Mouse (Mus musculus) right cerebral cortex, postnatal 4 days (tissue): ENCODE data around the gene Lrmda.

ENCODE experiments used
- DNase-seq: peaks from one replicate; pipeline ENCODE4 v3.0.0-alpha.2; 2022

Gene Lrmda

GRCm38 (mm10) chr14:22597508-22597907 is 578.0 kb downstream of the Lrmda start:
- DNase-seq: no peak

GRCm38 (mm10) chr14:22598638-22599037 is 579.1 kb downstream of the Lrmda start:
- no peak for DNase-seq

- no peak for DNase-seq
These were observed 580.7 kb downstream of the Lrmda start for GRCm38 (mm10) chr14:22600166-22600565.

- DNase-seq: no peak
These were observed 582.8 kb downstream of the Lrmda start for GRCm38 (mm10) chr14:22602308-22602707.

- DNase-seq: no peak
These were observed 589.1 kb downstream of the Lrmda start for GRCm38 (mm10) chr14:22608599-22608998.

- no peak for DNase-seq
These were observed 590.0 kb downstream of the Lrmda start for GRCm38 (mm10) chr14:22609261-22610245.

- DNase-seq: no peak
These were observed 591.5 kb downstream of the Lrmda start for GRCm38 (mm10) chr14:22611011-22611410.

GRCm38 (mm10) chr14:22620191-22620590 is 600.7 kb downstream of the Lrmda start:
- no peak for DNase-seq

GRCm38 (mm10) chr14:22621941-22622340 is 602.4 kb downstream of the Lrmda start:
- DNase-seq: no peak

- DNase-seq: no peak
These were observed 607.8 kb downstream of the Lrmda start for GRCm38 (mm10) chr14:22627105-22627829.

- DNase-seq: no peak
These were observed 610.9 kb downstream of the Lrmda start for GRCm38 (mm10) chr14:22630361-22630867.

GRCm38 (mm10) chr14:22633612-22634011 is 614.1 kb downstream of the Lrmda start:
- no peak for DNase-seq

GRCm38 (mm10) chr14:22643494-22643893 is 624.0 kb downstream of the Lrmda start:
- no peak for DNase-seq

GRCm38 (mm10) chr14:22647879-22648611 is 628.5 kb downstream of the Lrmda start:
- no peak for DNase-seq

- no peak for DNase-seq
These were observed 629.9 kb downstream of the Lrmda start for GRCm38 (mm10) chr14:22649411-22649911.

- DNase-seq: no peak
These were observed 630.8 kb downstream of the Lrmda start for GRCm38 (mm10) chr14:22649985-22650984.

GRCm38 (mm10) chr14:22651131-22651952 is 631.8 kb downstream of the Lrmda start:
- no peak for DNase-seq

- DNase-seq: no peak
These were observed 643.0 kb downstream of the Lrmda start for GRCm38 (mm10) chr14:22662496-22662895.

GRCm38 (mm10) chr14:22666437-22666836 is 646.9 kb downstream of the Lrmda start:
- no peak for DNase-seq

- no peak for DNase-seq
These were observed 648.8 kb downstream of the Lrmda start for GRCm38 (mm10) chr14:22668302-22668701.
